Mouse (Mus musculus): ENCODE measurements around the gene Klhl6. TPM values are rescaled to one million over a fixed set of nuclear protein-coding genes. Genes with fewer than 3 reads are reported as not detected.

Klhl6 gene
- polyA plus RNA-seq, 1 experiment from 2014 or later: 22.3 TPM

DNA sequence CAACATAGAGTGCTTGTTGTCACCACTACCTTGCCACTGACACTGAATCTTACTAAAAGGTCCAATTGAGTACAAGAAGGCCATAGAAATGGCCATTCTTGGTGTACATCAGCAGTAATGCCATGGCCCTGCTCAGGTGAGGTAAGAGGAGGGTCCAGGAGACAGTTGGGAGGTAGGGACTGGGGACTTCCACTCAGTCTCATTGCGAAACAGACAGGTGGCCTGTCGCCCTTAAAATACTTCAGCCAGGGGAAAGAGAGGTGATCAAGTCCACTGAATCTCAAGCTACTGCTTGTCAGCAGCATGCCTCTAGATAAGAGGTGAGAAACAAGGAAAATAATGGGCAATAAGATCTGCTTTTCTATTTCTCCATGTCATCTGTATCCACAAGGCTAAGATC lies 4.8 kb upstream of the Klhl6 start:
- ATAC-seq (ENCODE audit: extremely low read depth, insufficient number of reproducible peaks, low FRiP score, low TSS enrichment): no peak
- Histone ChIP-seq H3K27me3 (replicated peaks) (no peaks in the 10 kb centered on the region), H3K4me2 (no peak overlapping the region), H3K4me1 (peaks cover 9% of the 10 kb centered on the region; the same call in 1 of the 2 replicates), H3K27ac (replicated peaks) (no peak overlapping the region), H3K9ac (no peak overlapping the region), H3K4me3 (no peak overlapping the region), H3K9me3 (0 out of 2 replicates have a peak, but pooled peaks cover 6% of the 10 kb centered on the region), H3K36me3 (no peaks in the 10 kb centered on the region)
- WGBS: 65% methylated on average over 2 of the region's 2 CpGs

DNA sequence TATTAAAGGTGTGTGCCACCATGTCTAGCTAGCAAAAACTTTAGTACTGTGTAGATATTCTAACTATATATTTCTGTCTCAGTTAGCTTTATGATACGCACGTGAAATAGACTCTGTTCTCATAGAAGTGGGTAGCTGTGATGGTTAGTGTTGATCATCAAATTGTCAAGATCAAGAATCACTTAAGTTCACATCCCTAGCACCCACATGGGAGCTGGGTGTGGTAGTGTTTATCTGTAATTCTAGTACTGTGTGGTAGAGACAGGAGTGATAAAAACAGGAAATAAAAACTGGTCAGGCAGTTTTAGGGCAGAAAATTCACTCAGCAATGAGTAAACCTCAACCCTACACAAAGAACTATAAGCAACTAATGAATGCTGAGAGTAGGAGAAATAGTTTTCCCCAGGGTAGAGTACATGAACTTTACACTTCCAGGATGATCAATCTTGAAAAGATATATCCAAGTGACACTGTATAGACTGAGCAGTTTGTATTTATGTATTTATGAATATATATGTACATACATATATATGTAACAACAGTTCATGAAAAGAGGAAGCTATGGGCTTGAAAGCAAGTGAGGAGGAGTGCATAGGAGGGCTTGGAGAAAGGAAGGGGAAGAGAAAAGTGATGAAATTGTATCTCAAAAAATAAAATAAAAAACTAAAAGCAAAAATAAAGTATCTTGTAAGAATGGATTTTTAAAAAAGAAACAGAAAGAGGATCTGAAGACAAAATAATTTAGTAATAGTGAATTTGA lies 2.2 kb upstream of the Klhl6 start:
- Histone ChIP-seq H3K9me3 (0 out of 2 replicates have a peak, but pooled peaks cover 6% of the 10 kb centered on the region), H3K4me2 (no peak overlapping the region)
- 80% methylated on average over 2 of the region's 2 CpGs for WGBS

DNA sequence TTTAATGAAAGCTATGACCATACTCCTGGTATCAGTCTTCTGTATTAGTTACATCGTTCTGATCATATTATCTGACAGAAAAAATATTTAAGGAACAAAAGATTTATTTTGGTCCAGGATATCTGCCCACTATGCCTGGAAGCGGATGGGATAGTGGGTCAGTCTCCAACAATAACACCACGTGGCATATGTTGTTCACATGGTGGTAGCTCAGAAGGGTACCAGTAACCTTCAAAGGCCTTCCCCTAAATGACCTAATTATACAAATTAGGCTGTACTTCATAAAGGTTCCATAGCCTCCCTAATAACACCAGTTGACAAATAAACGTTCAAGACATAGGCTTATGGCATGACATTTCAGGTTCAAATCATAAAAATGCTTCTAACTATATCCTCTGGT lies 722 bp upstream of the Klhl6 start:
- no peak for ATAC-seq (ENCODE audit: extremely low read depth, insufficient number of reproducible peaks, low FRiP score, low TSS enrichment)
- H3K9ac ChIP-seq: no peak overlapping the region
- H3K27ac ChIP-seq (replicated peaks): peak overlapping the region; percentile 89
- no peak overlapping the region for H3K4me3 ChIP-seq
- no peaks in the 10 kb centered on the region for H3K9me3 ChIP-seq
- WGBS: 62% methylated on average over 4 of the region's 4 CpGs
- peak overlapping the region; percentile 65 for H3K4me2 ChIP-seq
- peaks cover 24% of the 10 kb centered on the region for H3K4me1 ChIP-seq
- H3K27me3 ChIP-seq (replicated peaks): no peaks in the 10 kb centered on the region
- no peaks in the 10 kb centered on the region for H3K36me3 ChIP-seq

More for the DNA sequence above, 2.2 kb upstream of the Klhl6 start:
- H3K4me1 ChIP-seq: peaks cover 20% of the 10 kb centered on the region; the same call in 1 of the 2 replicates
- no peak for ATAC-seq (ENCODE audit: extremely low read depth, insufficient number of reproducible peaks, low FRiP score, low TSS enrichment)
- no peaks in the 10 kb centered on the region for H3K27me3 ChIP-seq (replicated peaks)
- no peak overlapping the region for H3K27ac ChIP-seq (replicated peaks)
- H3K4me3 ChIP-seq: no peak overlapping the region
- H3K9ac ChIP-seq: no peak overlapping the region
- no peaks in the 10 kb centered on the region for H3K36me3 ChIP-seq

DNA sequence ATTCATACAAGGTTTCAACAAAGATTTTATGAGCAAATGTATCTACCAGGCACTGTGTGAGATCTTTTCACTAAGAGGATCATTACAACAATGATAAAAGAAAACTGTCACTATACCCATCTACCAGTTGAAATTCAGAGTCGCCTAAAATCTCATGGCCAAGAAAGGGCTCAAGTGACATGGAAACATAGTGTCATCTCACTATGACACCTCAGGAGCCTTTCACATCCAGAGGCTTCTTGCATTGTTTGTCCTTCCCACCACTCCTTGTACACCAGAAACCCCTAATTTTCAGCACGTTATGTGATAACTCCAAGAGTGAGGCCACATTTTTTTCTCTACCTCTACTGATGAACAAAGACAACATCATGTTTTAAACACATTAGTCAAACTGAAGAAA lies 1.2 kb downstream of the Klhl6 start:
- ATAC-seq (ENCODE audit: extremely low read depth, insufficient number of reproducible peaks, low FRiP score, low TSS enrichment): no peak
- Histone ChIP-seq H3K27me3 (replicated peaks) (no peaks in the 10 kb centered on the region), H3K4me1 (peaks cover 24% of the 10 kb centered on the region), H3K27ac (replicated peaks) (peak overlapping the region; percentile 6; the same call in 1 of the 2 replicates), H3K36me3 (no peaks in the 10 kb centered on the region), H3K4me3 (peak overlapping the region; percentile 50), H3K4me2 (peak overlapping the region; percentile 65), H3K9me3 (no peaks in the 10 kb centered on the region), H3K9ac (peak overlapping the region; percentile 71)
- WGBS: 45% methylated on average over 2 of the region's 2 CpGs

DNA sequence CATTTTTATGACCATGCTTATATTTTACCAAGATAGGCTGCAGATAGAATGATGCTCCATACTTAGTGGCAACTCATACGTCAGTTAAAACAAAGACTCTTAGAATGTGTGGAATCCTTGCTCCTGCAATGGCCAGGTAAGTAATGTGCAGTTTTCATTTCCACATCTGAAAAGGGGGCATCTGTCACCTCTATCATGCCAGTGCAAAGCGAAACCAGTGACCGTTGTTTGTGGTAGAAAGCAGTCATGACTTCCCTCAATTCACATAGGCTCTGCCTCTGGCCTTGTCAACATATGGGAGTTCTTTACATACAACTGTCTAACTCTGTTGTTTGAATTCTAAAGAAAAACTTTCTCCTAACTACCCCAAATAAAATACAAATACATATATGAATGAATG lies 1.8 kb downstream of the Klhl6 start:
- H3K4me2 ChIP-seq: peak overlapping the region; percentile 65
- 78% methylated on average over 3 of the region's 3 CpGs for WGBS
- peaks cover 24% of the 10 kb centered on the region for H3K4me1 ChIP-seq
- no peaks in the 10 kb centered on the region for H3K9me3 ChIP-seq
- no peaks in the 10 kb centered on the region for H3K36me3 ChIP-seq
- peak overlapping the region; percentile 36 for H3K4me3 ChIP-seq
- peak overlapping the region; percentile 21 for H3K9ac ChIP-seq
- H3K27me3 ChIP-seq (replicated peaks): no peaks in the 10 kb centered on the region
- no peak overlapping the region for H3K27ac ChIP-seq (replicated peaks)
- ATAC-seq (ENCODE audit: extremely low read depth, insufficient number of reproducible peaks, low FRiP score, low TSS enrichment): no peak

DNA sequence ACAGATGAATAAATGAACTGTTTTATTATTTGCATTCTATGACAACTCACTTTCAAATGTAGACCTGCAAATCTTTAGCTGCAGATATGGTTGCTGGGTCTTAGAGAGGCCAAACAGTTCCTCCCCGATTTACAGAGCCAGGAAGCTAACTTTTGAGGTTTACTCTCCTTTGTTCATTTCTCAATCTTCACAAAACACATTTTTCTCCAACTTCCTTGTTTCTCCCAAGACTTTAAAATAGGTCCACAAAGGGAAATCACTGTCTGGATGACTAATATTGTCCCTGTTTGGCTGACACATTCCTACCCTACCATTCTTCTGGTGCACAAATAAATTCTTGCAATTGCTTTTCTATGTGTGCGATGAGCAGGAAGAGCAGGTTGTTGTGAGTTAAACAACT lies 3.1 kb downstream of the Klhl6 start:
- Histone ChIP-seq H3K27me3 (replicated peaks) (no peaks in the 10 kb centered on the region), H3K4me1 (peaks cover 24% of the 10 kb centered on the region), H3K36me3 (no peaks in the 10 kb centered on the region), H3K27ac (replicated peaks) (peak overlapping the region; percentile 56), H3K4me2 (peak overlapping the region; percentile 65), H3K4me3 (peak overlapping the region; percentile 36; the same call in 1 of the 2 replicates), H3K9me3 (no peaks in the 10 kb centered on the region), H3K9ac (no peak overlapping the region)
- 60% methylated on average over 2 of the region's 2 CpGs for WGBS
- no peak for ATAC-seq (ENCODE audit: extremely low read depth, insufficient number of reproducible peaks, low FRiP score, low TSS enrichment)

DNA sequence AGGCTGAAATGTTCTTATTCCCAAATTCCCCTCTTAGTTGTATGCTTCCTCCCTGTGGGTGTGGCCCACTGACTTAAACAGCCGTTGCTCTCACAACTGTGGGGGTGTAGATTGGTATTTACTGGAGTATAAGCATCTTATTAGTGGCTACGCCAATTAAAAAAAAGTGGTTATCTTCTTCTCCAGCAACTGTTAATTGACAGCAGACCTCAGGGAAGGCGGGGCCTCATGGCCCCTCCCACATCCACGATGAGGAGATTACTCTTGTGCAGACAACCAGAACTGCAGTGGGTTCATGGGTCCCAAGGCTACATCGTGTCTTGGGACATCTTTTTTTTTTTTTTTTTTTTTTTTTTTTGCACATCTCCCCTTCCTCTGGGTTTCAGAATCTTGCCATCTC lies 5.6 kb downstream of the Klhl6 start:
- H3K9ac ChIP-seq: no peak overlapping the region
- H3K27me3 ChIP-seq (replicated peaks): no peaks in the 10 kb centered on the region
- 63% methylated on average over 5 of the region's 5 CpGs for WGBS
- H3K4me2 ChIP-seq: no peak overlapping the region
- H3K27ac ChIP-seq (replicated peaks): no peak overlapping the region
- peaks cover under 1% of the 10 kb centered on the region; the same call in 1 of the 2 replicates for H3K9me3 ChIP-seq
- H3K4me3 ChIP-seq: no peak overlapping the region
- 0 out of 2 replicates have a peak, but pooled peaks cover 2% of the 10 kb centered on the region for H3K36me3 ChIP-seq
- no peak for ATAC-seq (ENCODE audit: extremely low read depth, insufficient number of reproducible peaks, low FRiP score, low TSS enrichment)
- H3K4me1 ChIP-seq: peaks cover 15% of the 10 kb centered on the region

DNA sequence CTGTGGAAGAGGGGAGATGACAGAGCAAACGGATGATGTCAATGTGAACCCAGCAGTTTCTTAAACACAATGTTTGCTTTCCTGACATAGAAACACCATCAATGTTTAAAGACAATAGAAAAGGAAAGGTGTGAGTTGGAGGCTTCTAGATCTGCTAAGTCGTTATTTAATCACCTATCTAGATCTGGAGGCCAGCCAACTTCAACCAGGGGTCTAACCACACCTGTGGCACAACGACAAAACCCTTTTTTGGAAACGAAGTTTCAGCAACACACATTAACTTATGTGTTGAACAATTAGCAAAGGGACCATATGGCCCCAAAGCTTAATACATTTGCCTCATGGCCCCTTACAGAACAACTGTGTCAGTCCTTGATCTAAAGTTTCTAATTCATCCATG lies 6.0 kb downstream of the Klhl6 start:
- peaks cover 15% of the 10 kb centered on the region for H3K4me1 ChIP-seq
- ATAC-seq (ENCODE audit: extremely low read depth, insufficient number of reproducible peaks, low FRiP score, low TSS enrichment): no peak
- WGBS: 63% methylated on average over 4 of the region's 4 CpGs
- no peak overlapping the region for H3K4me2 ChIP-seq
- H3K4me3 ChIP-seq: no peak overlapping the region
- H3K9me3 ChIP-seq: peaks cover 4% of the 10 kb centered on the region; the same call in 1 of the 2 replicates
- H3K9ac ChIP-seq: no peak overlapping the region
- H3K27me3 ChIP-seq (replicated peaks): no peaks in the 10 kb centered on the region
- 0 out of 2 replicates have a peak, but pooled peaks cover 5% of the 10 kb centered on the region for H3K36me3 ChIP-seq
- no peak overlapping the region for H3K27ac ChIP-seq (replicated peaks)

DNA sequence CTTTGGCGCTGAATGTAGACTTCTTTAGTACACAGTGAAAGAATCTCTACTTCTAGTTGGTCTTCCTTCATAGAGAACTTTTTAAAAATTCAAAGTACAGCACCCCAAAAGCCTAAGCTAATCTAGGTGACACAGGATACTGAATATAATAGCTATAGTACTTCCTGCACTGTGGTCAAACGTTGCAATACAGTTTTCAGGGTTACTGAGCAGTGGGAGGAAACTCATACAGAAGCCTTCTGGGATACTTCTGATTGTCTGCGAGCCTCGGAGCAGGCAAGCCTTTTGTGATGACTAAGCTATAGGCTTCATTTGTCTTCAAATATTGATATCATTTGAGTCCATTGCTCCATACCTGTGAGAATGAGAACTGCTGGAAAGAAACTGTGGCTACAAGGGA lies 7.4 kb downstream of the Klhl6 start:
- no peaks in the 10 kb centered on the region for H3K27me3 ChIP-seq (replicated peaks)
- no peak overlapping the region for H3K4me2 ChIP-seq
- H3K36me3 ChIP-seq: 0 out of 2 replicates have a peak, but pooled peaks cover 5% of the 10 kb centered on the region
- H3K4me1 ChIP-seq: peaks cover 12% of the 10 kb centered on the region
- WGBS: 67% methylated on average over 4 of the region's 4 CpGs
- no peak overlapping the region for H3K4me3 ChIP-seq
- no peak for ATAC-seq (ENCODE audit: extremely low read depth, insufficient number of reproducible peaks, low FRiP score, low TSS enrichment)
- peaks cover 4% of the 10 kb centered on the region; the same call in 1 of the 2 replicates for H3K9me3 ChIP-seq
- H3K9ac ChIP-seq: no peak overlapping the region
- no peak overlapping the region for H3K27ac ChIP-seq (replicated peaks)

DNA sequence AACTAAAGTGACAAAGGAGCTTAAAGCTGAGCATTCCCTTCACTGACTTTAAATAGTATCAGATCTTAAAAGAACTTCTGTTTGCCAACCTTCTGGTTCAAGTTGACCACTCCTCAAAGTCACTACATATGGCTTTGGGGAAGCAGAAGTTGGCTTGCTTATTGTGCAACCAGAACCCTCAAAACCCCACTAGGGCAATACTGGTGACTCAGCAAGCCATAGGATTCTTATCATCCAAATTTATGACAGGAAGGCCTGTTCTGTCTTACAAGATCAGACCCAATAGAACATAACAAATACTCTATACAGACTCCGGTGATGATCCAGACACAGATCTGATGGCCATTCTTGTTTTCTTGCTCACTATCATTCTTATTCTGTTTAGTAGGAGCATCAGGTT lies 9.4 kb downstream of the Klhl6 start:
- H3K4me1 ChIP-seq: peaks cover 10% of the 10 kb centered on the region; the same call in 1 of the 2 replicates
- 0 out of 2 replicates have a peak, but pooled peaks cover 5% of the 10 kb centered on the region for H3K36me3 ChIP-seq
- peaks cover 4% of the 10 kb centered on the region; the same call in 1 of the 2 replicates for H3K9me3 ChIP-seq
- H3K27me3 ChIP-seq (replicated peaks): no peaks in the 10 kb centered on the region
- 85% methylated on average over 1 of the region's 1 CpGs for WGBS
- H3K9ac ChIP-seq: no peak overlapping the region
- no peak for ATAC-seq (ENCODE audit: extremely low read depth, insufficient number of reproducible peaks, low FRiP score, low TSS enrichment)
- no peak overlapping the region for H3K4me3 ChIP-seq
- H3K4me2 ChIP-seq: no peak overlapping the region
- no peak overlapping the region for H3K27ac ChIP-seq (replicated peaks)

DNA sequence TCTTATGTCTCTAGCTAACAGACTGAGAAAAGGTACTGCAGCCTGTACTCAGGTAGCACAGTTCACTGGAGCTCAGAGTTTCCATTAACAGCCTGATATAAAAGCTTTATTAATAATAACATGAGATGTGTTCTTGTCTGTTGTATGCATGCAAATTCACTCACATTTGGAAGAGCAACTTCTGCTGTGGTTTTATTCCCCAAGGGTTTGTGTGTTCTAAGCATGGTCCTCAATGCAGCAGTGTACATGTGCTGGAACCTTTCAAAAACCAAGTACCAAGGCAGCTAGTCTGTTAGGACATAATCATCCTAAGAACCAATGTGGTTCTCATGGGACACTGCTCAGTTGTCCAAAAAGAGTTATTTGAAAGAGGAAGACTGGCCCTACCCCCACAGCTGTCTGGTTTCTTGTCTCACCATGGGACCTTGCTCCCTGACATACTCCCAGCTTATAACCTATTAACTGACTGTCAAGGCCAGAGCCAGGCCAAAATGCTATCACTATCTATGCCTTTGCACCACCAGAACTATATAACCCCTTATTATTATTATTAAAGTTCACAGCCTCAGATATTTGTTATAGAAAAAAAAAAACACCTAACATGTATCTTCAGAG lies 10.0 kb downstream of the Klhl6 start:
- peaks cover 10% of the 10 kb centered on the region; the same call in 1 of the 2 replicates for H3K4me1 ChIP-seq
- no peak overlapping the region for H3K4me3 ChIP-seq
- peaks cover 4% of the 10 kb centered on the region; the same call in 1 of the 2 replicates for H3K9me3 ChIP-seq
- no peaks in the 10 kb centered on the region for H3K27me3 ChIP-seq (replicated peaks)
- H3K27ac ChIP-seq (replicated peaks): no peak overlapping the region
- no peak overlapping the region for H3K9ac ChIP-seq
- ATAC-seq (ENCODE audit: extremely low read depth, insufficient number of reproducible peaks, low FRiP score, low TSS enrichment): no peak
- H3K36me3 ChIP-seq: 0 out of 2 replicates have a peak, but pooled peaks cover 5% of the 10 kb centered on the region
- H3K4me2 ChIP-seq: no peak overlapping the region

All from heart, embryonic 13.5 days (tissue).